Mouse (Mus musculus) embryo, embryonic 10.5 days (tissue): ENCODE measurements around the gene Bola2.
"Not testable (repeated sequence)": the region's sequence is repeated elsewhere in the genome, so short reads cannot be mapped to it uniquely, and the experiment has no call there.

ENCODE experiments used
- DNase-seq: peaks from one replicate; pipeline ENCODE4 v3.0.0-alpha.2; 2015; ENCODE audit warnings: low spot score

The Bola2 gene

GRCm38 (mm10) chr7:126708175-126708952, 13.2 kb downstream of the Bola2 start:
- DNase-seq = no peak

GRCm38 (mm10) chr7:126710266-126710665, 15.1 kb downstream of the Bola2 start:
- DNase-seq = no peak

GRCm38 (mm10) chr7:126711910-126712309, 16.7 kb downstream of the Bola2 start:
- DNase-seq = no peak

DNA sequence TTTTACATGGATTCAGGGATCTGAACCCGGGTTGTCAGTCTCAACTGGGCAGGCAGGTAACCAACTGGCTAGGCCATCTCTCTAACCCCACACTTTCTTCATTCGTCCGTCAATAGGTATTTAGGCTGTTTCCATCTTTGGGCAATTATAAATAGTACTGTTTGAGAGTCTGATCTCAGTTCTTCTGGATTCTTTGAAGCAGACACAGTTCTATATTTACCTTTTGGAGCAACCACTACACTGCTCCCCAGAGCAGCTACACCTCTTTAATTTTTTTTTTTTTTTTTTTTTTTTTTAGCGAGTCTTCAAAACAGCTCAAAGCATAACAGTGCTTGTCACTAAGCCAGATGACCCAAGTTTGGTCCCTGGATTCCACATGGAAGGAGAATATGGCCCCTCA, 20.5 kb downstream of the Bola2 start:
- DNase-seq = no peak

DNA sequence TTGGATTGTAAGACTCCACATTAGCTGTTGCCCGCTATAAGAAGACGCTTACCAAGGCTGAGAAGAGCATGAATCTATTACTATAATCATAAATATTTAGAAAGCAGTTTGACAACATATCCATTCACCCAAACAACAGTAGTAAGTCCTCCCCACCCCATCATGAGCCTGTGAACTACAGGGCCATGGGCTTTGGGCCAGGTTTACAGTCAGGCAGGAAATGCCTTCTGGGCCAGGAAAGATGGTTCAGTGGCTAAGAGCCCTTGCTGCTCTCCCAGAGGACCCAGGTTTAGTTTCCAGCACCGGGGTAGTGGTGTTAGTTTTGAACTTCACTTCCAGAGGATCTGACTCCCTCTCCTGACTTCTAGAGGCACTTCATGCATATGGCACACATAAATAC, 22.4 kb downstream of the Bola2 start:
- no peak for DNase-seq

DNA sequence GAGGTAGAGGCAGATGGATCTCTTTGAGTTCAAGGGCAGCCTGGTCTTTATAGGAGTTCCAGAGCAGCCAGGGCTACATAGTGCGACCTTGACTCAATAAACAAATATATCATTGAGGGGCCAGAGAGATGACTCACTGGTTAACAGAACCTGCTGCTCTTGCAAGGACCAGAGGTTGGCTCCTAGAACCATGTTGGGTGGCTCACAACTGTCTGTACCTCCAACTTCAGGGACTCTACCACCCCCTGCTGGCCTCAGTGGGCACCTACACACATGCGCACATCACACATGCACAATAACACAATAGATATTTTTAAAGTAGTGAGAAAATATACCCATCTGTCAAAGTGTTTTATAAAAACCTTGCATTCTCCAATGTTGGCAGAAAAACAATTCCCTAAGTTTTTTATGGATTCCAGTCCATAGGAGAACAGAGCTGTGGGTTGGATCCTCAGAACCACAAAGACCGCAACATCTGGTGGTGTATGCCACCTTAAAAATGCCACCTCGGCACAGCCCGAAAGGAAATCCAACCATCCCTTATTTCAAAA, 23.7 kb downstream of the Bola2 start:
- DNase-seq = no peak

GRCm38 (mm10) chr7:126721635-126722034, 26.4 kb downstream of the Bola2 start:
- no peak for DNase-seq

GRCm38 (mm10) chr7:126725077-126725476, 29.9 kb downstream of the Bola2 start:
- DNase-seq = no peak

- no peak for DNase-seq
These were observed 30.5 kb downstream of the Bola2 start for GRCm38 (mm10) chr7:126725667-126726066.

GRCm38 (mm10) chr7:126730256-126730789, 35.1 kb downstream of the Bola2 start:
- not testable (repeated sequence) for DNase-seq

DNA sequence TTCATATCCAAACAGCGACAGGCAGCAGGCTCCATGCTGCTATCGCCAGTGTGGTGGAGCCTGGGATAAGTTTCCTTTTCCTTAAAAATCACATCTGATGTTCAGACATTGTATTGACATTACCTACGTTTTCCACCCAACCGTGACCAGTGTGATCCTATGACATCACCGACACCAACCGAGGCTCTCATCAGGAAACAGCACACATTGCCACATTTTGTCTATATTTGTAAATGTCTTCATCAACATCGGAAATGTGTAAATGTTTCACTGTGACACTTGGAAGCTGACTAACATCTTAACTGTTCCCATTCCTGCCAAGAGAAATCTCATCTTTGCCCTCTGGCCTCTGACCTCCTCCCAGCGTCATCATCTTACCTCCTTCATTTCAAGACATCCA, 40.9 kb downstream of the Bola2 start:
- no peak for DNase-seq

GRCm38 (mm10) chr7:126739551-126739950, 44.4 kb downstream of the Bola2 start:
- DNase-seq = no peak

- no peak for DNase-seq
These were observed 45.0 kb downstream of the Bola2 start for GRCm38 (mm10) chr7:126740132-126740735.

DNA sequence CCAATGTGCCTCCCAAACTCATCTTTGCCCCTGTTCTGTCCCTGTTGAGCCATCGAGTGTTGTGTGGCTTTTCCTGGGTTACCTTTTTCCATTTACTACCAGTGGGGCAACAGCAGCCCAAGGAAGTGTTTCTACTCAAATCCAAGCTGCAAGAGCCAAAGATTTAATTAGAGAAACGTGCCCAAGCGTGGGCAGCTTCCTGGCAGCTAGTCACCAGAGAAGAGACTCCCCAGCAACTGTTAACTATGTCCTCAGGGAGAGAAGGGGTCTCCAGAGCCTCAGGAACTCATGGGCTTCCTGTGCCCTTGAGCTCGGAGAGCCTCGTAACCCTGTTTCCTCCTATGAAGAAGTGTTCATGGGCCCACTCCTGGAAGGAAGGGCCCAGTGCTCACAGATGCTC, 45.8 kb downstream of the Bola2 start:
- no peak for DNase-seq

- DNase-seq = no peak
These were observed 46.3 kb downstream of the Bola2 start for GRCm38 (mm10) chr7:126741452-126741851.

DNA sequence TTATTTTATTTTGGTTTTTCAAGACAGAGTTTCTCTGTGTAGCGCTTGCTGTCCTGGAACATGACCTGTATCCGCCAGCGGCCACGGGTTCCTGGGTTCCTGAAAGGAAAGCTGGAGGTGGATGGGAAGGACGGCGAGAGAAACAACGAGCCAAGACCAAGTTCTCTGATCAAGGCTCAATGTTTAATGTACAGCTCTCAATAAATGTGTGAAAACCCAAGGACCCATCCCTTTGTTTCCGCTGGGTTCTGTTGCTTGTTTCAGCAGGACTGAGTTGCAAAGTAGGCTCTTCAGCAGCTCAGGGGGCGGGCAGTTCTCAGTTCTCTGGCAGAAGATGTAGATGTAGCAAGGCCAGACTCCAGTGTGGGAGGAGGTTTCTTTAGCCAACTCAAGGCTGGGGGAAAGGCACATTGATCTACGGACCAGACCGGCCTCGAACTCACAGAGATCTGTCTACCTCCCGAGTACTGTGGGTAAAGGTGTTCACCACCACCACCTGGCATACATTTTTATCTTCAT, 46.8 kb downstream of the Bola2 start:
- no peak for DNase-seq

DNA sequence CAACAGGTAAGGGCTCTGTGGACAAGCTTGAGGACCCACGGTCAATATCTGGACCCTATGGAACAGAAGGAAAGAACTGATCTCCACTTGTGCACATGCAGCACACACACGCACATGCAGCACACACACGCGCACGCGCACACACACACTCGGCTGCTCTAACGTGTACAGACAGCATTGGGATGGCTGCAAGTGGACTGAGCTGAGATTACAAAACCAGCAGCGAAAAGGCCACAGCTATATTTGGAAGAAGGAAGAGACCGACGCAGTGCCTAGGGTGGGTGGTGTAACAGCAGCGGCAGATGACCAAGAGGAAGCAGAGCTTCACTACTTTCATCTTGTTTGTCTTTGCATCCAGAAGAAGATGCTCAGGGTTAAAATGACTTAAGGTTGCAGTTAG, 50.9 kb downstream of the Bola2 start:
- no peak for DNase-seq

DNA sequence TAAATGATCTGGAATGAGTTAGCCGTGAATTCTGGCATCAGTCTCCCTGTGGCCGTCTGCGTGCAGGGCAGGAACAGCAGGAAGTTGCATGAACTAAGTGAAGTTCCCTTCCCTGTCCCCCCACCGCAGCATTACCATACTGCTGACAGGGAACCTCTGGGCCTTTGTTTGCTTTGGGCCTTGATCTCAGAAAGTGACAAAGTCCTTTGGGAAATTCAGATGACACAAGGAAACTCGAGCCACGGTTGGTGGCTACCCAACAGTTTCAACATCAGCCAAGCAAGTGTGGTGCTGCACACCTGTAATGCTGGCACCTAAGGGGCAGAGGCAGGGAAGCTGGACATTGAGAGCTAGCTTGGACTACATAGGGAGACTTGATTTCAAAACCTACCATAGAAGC, 51.6 kb downstream of the Bola2 start:
- no peak for DNase-seq

- DNase-seq = no peak
These were observed 53.6 kb downstream of the Bola2 start for GRCm38 (mm10) chr7:126748824-126749223.
